Mouse (Mus musculus) heart, postnatal 0 days (tissue): ENCODE data around the gene Sec31b.

Experiments used
- CTCF ChIP-seq: IDR thresholded peaks from 2 replicates; pipeline ENCODE4 v1.5.1; 2016; ENCODE audit warnings: antibody characterized with exemption, control low read depth, low read depth
- EP300 ChIP-seq: IDR thresholded peaks from 2 replicates; pipeline ENCODE4 v1.6.1; 2016; ENCODE audit warnings: antibody characterized with exemption, low read depth

DNA sequence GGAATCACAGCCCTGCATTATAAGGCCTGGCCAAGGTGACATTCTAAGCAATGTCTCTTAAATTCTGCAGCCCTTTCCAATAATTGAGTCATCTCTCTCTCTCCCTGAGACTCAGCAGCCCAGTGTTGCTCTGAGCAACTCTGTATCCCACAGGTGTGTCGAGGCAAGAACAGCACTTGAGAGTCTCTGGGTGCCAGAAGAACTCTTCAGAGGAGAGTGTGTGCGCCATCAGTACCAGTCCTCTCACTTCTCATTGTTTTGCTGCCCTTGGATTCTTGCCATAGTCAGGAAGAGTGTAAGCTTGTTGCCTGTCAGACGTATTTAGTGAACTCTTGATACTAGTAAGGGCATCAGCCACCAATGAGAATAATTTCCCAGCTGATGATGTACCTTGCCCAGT lies 22.1 kb upstream of the Sec31b start:
- TF ChIP-seq CTCF (no peak), EP300 (no peak)
